Comparison of ENCODE assay signal across 7 mouse cellular contexts in genomic region chr10:61679545-61679944, GRCm38 (mm10). TPM values are rescaled to one million over a fixed set of nuclear protein-coding genes. Genes with fewer than 3 reads are reported as not detected.
DNase-seq lines count a peak whose midpoint lies in the region; ATAC-seq and TF ChIP-seq lines count a peak whose summit lies in the region.

No protein-coding gene starts in this region.

- H3K4me1 ChIP-seq in lung, embryonic 15.5 days: peaks cover 12% of the 10 kb centered on the region
- H3K4me1 ChIP-seq in intestine, embryonic 16.5 days (ENCODE audit: control insufficient read depth, insufficient read depth, low read length): 0 out of 2 replicates have a peak, but pooled peaks cover 3% of the 10 kb centered on the region
- peaks cover 3% of the 10 kb centered on the region for H3K4me1 ChIP-seq in olfactory bulb, adult 2 months (ENCODE audit: control insufficient read depth, insufficient read depth, low read length)

- DNase-seq in lung, adult 18-20 months: no peak
- no peak for DNase-seq in adrenal gland, postnatal 14 days
- no peak for DNase-seq in T-cell, adult 2 months (ENCODE audit: low spot score)

- TF ChIP-seq POLR2A in olfactory bulb, adult 2 months (IDR thresholded peaks at IDR 0.05; ENCODE audit: insufficient read depth, low read depth, low read length): no peak

- ATAC-seq in lung, embryonic 15.5 days (ENCODE audit: borderline replicate concordance, extremely low read depth, low FRiP score, low TSS enrichment): peak; percentile 5; the same call in 1 of the 2 replicates
- ATAC-seq in erythroblast, adult 5-6 weeks (replicated peaks; ENCODE audit: low FRiP score, poor library complexity, severe bottlenecking): peak; percentile 13; the same call in 1 of the 2 replicates
- ATAC-seq in intestine, embryonic 16.5 days: peak; percentile 25

- H3K27ac ChIP-seq in lung, embryonic 15.5 days: peak overlapping the region; percentile 89
- peak overlapping the region; percentile 80 for H3K27ac ChIP-seq in intestine, embryonic 16.5 days (ENCODE audit: low read length)
- H3K27ac ChIP-seq in olfactory bulb, adult 2 months (ENCODE audit: insufficient read depth, low read depth, low read length): peak overlapping the region; percentile 63

- WGBS in lung, embryonic 15.5 days: 28% methylated on average over 9 of the region's 9 CpGs
- WGBS in intestine, embryonic 16.5 days: 31% methylated on average over 9 of the region's 9 CpGs
- WGBS in olfactory bulb, adult 2 months: 23% methylated on average over 9 of the region's 9 CpGs

- peak overlapping the region; percentile 86 for H3K4me3 ChIP-seq in lung, embryonic 15.5 days
- H3K4me3 ChIP-seq in intestine, embryonic 16.5 days (ENCODE audit: low read length): peak overlapping the region; percentile 93
- peak overlapping the region; percentile 74 for H3K4me3 ChIP-seq in olfactory bulb, adult 2 months (ENCODE audit: insufficient read depth, low read depth, low read length)

- H3K27me3 ChIP-seq in lung, embryonic 15.5 days: no peaks in the 10 kb centered on the region
- H3K27me3 ChIP-seq in intestine, embryonic 16.5 days (replicated peaks; ENCODE audit: control insufficient read depth, insufficient read depth, low read length): no peaks in the 10 kb centered on the region

- H3K9me3 ChIP-seq in lung, embryonic 15.5 days: no peaks in the 10 kb centered on the region
- H3K9me3 ChIP-seq in intestine, embryonic 16.5 days (ENCODE audit: control insufficient read depth, low read length): no peaks in the 10 kb centered on the region

- peak overlapping the region; percentile 78 for H3K4me2 ChIP-seq in lung, embryonic 15.5 days
- H3K4me2 ChIP-seq in intestine, embryonic 16.5 days (ENCODE audit: low read depth, low read length): peak overlapping the region; percentile 69

- H3K9ac ChIP-seq in lung, embryonic 15.5 days: peak overlapping the region; percentile 84
- H3K9ac ChIP-seq in intestine, embryonic 16.5 days (ENCODE audit: low read depth, low read length): peak overlapping the region; percentile 65

- TF ChIP-seq CTCF in olfactory bulb, adult 2 months (IDR thresholded peaks at IDR 0.05; ENCODE audit: insufficient read depth, low read depth, low read length): no peak

- peaks cover 15% of the 10 kb centered on the region; the same call in 1 of the 2 replicates for H3K36me3 ChIP-seq in lung, embryonic 15.5 days
- H3K36me3 ChIP-seq in intestine, embryonic 16.5 days (ENCODE audit: control insufficient read depth, insufficient read depth, low read length): peaks cover under 1% of the 10 kb centered on the region; the same call in 1 of the 2 replicates

RNA-seq across cellular contexts. Expression of gene Sar1a, which starts 0.6 kb away (rescaled TPM):
- 242 and 243 TPM in 2 replicates for polyA plus RNA-seq in lung, embryonic 15.5 days (2015; fragmentation: Nextera tagmentation; extraction: Ambion mirVana)
- 37.6 and 50.5 TPM in 2 replicates for total RNA-seq in erythroblast, adult 5-6 weeks (2015; ENCODE audit: low replicate concordance)
- 26.9 and 32.6 TPM in 2 replicates for total RNA-seq in erythroblast, adult 5-6 weeks (2017; ENCODE audit: low replicate concordance)
- polyA plus RNA-seq in intestine, embryonic 16.5 days (2015; fragmentation: Nextera tagmentation; extraction: Ambion mirVana): 169 and 178 TPM in 2 replicates
- polyA plus RNA-seq in olfactory bulb, adult 2 months (2012; ENCODE audit: insufficient read depth, insufficient read length, low replicate concordance, missing spikeins): 703 TPM in 1 of 2 replicates, not detected in the other
- total RNA-seq in adrenal gland, postnatal 14 days (2021): 167 and 170 TPM in 2 replicates

RNA-seq across cellular contexts. Expression of gene Tysnd1, which starts 15.8 kb away (rescaled TPM):
- 34.7 and 36.6 TPM in 2 replicates for polyA plus RNA-seq in lung, embryonic 15.5 days (2015; fragmentation: Nextera tagmentation; extraction: Ambion mirVana)
- total RNA-seq in erythroblast, adult 5-6 weeks (2015; ENCODE audit: low replicate concordance): 0.58 and 7.1 TPM in 2 replicates
- total RNA-seq in erythroblast, adult 5-6 weeks (2017; ENCODE audit: low replicate concordance): 3.2 and 8.8 TPM in 2 replicates
- 21.5 and 27.6 TPM in 2 replicates for polyA plus RNA-seq in intestine, embryonic 16.5 days (2015; fragmentation: Nextera tagmentation; extraction: Ambion mirVana)
- not detected in 2 replicates for polyA plus RNA-seq in olfactory bulb, adult 2 months (2012; ENCODE audit: insufficient read depth, insufficient read length, low replicate concordance, missing spikeins)
- 87.8 and 94.3 TPM in 2 replicates for total RNA-seq in adrenal gland, postnatal 14 days (2021)

RNA-seq across cellular contexts. Expression of gene Ppa1, which starts 31.2 kb away (rescaled TPM):
- 171 and 188 TPM in 2 replicates for polyA plus RNA-seq in lung, embryonic 15.5 days (2015; fragmentation: Nextera tagmentation; extraction: Ambion mirVana)
- total RNA-seq in erythroblast, adult 5-6 weeks (2015; ENCODE audit: low replicate concordance): 14.4 and 18.1 TPM in 2 replicates
- total RNA-seq in erythroblast, adult 5-6 weeks (2017; ENCODE audit: low replicate concordance): 19.2 and 22.2 TPM in 2 replicates
- polyA plus RNA-seq in intestine, embryonic 16.5 days (2015; fragmentation: Nextera tagmentation; extraction: Ambion mirVana): 199 and 233 TPM in 2 replicates
- not detected in 2 replicates for polyA plus RNA-seq in olfactory bulb, adult 2 months (2012; ENCODE audit: insufficient read depth, insufficient read length, low replicate concordance, missing spikeins)
- total RNA-seq in adrenal gland, postnatal 14 days (2021): 169 and 183 TPM in 2 replicates

RNA-seq across cellular contexts. Expression of gene Aifm2, which starts 35.5 kb away (rescaled TPM):
- polyA plus RNA-seq in lung, embryonic 15.5 days (2015; fragmentation: Nextera tagmentation; extraction: Ambion mirVana): 14.0 and 14.3 TPM in 2 replicates
- 0.58 and 0.84 TPM in 2 replicates for total RNA-seq in erythroblast, adult 5-6 weeks (2015; ENCODE audit: low replicate concordance)
- 1.2 and 2.0 TPM in 2 replicates for total RNA-seq in erythroblast, adult 5-6 weeks (2017; ENCODE audit: low replicate concordance)
- 21.1 and 22.5 TPM in 2 replicates for polyA plus RNA-seq in intestine, embryonic 16.5 days (2015; fragmentation: Nextera tagmentation; extraction: Ambion mirVana)
- polyA plus RNA-seq in olfactory bulb, adult 2 months (2012; ENCODE audit: insufficient read depth, insufficient read length, low replicate concordance, missing spikeins): not detected in 2 replicates
- 325 and 370 TPM in 2 replicates for total RNA-seq in adrenal gland, postnatal 14 days (2021)
